Mouse (Mus musculus) lung, adult 18-20 months (tissue): ENCODE measurements around the gene Fshr.
A peak's percentile ranks its signal among the peaks of the same experiment; 100 is the strongest.

Experiments used
- DNase-seq, 2 experiments: peaks; one replicate each; pipeline ENCODE4 v3.0.0; 2022; ENCODE audit warnings: mixed read lengths in 2 of 2

Fshr gene

DNA sequence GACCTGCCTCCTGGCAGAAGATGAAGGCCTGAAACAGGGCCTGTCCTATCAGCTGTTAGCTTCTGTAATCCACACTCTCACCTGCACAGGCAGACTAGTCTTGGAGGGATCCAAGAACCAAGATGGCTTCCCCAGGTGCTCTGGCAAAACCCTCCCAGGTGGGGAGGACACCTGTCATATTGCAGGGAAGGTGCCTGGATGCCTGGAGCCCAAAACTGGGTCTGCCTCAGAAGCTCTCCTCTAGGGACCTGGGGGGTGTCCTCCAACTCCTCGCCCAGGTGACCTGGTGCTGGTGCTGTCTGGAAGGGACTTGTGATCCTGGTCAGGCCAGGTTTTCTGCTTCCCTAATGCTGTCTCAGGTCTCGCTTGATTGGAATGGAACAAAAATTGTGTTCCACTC lies 167.5 kb downstream of the Fshr start:
- no peak for DNase-seq

DNA sequence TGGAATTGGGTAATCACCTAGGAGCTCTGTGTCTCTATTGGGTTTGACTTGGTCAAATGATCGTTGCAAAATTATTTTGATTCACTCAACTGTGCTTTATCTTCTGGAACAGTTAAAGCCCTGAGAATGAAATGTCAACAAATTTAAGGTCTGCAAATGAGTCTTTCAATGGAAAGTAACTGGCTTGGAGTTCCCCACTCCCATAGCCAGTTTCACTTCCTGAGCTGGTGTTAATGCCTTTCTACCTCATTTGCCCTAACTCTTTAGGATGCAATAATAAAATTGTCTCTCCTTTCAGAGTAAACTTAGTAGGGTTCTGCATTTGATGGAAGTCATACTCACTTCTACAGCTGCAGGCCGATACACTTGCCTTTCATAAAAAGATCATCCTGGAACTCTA lies 181.0 kb downstream of the Fshr start:
- no peak for DNase-seq

DNA sequence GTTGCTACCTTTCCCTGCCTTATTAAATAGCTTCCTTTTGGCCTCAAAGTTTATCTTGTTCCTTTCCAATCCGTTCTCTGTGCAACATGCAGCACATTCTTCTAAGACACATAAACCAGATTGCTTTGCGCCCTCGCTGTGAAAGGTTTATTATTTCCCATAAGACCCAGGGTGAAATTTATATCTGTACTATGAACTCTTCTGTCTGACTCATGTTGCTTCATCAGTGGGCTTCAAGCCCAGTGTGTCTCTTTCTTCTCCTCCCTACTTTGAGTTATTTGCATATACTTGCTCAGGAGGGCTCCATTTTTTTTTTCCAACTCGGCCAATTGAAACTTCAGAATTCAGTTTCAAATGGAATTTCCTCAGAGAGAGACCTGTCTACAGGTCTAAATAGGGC lies 183.5 kb downstream of the Fshr start:
- no peak for DNase-seq

DNA sequence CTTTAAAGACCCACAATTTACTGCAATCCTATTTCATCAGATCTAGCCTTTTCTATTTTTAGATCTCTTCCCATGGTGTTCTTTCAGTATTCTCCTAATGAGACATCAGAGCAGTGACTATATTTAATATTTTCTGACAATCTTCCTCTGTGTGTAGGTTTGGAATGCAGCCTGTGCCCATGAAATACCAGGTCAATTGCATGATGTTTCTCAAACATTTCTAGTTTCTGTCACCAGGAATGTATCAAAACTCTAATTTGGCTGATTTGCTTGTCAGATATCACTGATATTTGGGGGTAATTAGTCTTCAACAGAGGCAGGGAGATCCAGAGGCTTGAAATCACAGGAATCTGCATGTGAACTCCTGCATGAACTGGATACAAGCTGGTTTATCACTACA lies 186.8 kb downstream of the Fshr start:
- no peak for DNase-seq

DNA sequence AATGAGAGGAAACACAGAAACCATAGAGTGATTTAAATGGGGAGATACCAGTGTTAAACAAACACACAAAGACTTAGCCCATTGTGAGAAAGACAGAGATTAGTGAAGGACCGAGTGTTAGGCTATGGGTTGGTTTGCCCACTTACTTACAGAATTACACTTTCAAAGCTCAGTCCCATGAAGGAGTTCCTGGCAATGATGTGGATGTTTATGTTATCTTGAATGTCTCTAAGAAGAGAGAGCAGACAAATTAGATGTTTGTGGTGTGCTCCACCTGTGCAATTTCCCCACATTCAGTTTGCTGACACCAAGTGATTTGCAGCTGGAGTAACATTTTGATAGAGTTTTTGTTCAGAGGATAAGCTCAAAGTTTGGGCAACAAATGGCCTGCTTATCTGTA lies 191.4 kb downstream of the Fshr start:
- DNase-seq = no peak

DNA sequence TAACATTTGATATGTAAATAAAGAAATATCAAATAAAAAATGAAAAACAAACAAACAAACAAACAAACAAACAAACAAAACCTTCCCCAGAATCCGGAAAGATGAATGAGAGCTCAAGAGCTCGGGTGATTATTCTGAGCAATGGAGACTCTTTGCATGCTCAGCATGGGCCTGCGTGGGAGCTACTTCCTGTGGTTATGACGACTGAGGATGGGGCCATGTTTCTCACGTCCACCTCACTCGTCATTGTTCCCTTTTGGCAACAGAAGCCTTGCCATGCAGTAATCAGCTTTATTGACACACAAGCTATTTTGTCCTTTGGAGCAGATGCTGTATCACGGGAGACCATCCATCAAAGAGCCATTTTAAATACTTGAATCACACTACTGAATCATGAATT lies 191.8 kb downstream of the Fshr start:
- no peak for DNase-seq

DNA sequence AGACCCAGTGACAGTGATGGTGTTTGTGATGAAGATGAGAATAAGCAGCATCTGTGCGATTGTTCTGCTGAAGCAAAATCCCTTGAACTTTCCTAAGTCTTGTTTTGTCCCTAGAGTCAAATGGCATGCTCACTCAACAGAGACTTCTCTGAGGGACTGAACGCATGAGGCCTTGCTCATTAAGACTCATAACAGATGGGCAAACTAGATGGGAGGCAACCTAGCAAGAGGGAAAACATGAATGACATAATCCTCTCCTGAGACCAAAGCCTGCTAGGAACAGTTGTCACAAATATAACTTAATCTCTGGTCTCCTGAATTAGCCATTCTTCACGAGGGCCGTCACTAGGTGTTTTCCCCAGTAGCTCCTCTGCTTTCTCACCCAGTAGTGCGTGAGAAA lies 194.5 kb downstream of the Fshr start:
- no peak for DNase-seq

DNA sequence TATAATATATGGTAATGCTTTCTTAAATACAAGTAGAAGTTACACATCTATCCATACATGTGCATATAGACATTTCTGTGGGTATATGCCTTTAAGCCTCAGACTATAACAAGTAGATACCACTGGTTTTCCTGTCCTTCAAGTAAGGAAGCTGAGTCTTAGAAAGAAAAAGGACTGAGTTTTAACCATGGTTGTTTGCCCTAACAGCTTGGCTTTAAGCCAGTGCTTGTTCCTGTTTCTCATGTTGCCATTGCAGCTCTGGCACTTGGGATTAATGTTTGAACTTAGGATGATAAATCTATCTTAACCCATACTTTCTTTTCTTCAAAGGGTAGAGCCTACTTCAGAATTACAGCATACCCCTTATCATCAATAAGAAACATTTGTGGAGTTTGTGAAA lies 200.6 kb downstream of the Fshr start:
- no peak for DNase-seq

DNA sequence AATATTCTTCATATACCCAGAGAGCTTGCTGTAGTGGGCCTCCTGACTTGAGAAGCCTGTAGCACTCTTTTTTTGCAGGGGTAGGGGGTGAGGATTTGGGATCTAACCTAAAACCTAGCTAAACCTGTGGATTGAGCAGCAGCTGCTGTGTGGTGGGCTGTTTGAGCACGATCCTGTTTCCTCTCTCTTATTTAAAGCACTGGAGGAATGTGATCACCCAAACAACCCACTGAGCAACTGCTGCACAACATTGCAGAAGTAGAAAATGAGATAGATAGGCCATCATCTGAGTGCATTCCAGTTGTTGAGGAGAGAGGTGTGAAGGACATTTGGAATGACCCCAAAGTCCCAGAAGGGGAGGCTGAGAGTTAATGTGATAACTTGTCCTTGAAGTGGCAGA lies 202.2 kb downstream of the Fshr start:
- no peak for DNase-seq

DNA sequence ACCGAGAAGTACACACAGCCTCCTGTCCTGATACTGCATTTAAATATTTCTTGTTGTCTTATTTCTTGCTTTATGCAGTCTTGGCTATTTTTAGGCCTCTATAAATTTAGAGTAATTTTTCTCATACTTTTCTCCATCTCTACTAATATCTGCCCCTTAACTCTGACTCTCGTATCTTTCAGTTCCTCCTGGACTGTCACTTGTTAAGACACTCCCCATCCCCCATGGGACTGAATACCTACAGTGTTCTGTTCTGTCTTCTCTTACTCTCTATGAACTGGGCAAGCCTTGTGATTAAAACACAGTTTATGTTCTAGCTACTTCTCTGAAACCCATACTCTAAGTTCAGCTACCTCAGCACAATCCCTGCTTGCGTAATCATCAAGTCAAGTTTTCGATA lies 209.2 kb downstream of the Fshr start:
- no peak for DNase-seq

DNA sequence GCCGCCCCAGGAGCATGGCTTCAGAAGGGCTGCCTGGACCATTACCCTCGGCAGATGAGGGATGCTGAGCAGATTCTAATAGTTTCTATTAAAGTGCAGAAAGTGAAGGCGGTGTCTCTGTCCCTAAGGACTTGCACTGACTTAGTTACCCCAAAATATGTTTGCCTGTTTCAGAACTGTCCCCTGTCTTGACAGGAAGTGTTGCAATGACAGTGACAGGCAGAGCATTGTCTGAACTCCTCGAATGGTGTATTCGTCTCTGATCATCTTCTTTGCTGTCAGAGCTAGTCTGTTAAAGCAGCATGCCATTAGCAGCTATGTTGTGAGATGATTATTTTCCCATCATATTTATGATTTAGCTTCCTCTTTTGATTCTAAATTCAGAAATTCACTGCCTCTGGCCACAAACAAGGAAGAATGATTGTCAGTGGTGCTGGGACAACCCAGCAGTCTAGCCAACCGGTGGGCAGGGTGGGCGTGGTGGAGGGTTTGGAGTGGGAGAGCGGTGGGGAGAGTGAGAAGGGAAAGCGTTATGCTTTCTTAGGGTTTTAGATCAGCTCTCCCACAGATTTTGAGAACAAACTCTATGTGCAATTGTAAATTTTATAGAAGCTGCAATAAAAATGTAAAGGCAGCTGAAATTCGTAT lies 219.6 kb downstream of the Fshr start:
- DNase-seq = no peak

DNA sequence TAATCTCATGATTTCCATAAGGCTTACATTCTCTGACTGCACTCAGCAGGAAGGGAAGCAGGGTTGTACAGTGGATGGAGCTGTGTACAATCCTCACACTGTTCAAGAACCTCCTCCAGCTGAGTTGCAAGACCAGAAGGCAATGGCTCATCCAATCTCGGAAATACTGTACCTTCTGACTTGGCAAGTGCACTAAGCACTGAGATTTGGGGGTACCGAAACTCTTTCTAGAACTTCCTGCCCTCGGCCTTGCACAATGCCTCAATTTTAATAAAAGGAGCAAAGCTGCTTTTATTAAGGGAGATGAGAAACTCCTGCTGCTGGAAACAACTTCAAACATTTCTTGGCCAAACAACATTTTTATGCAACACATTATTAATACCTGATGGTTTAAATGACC lies 225.9 kb downstream of the Fshr start:
- no peak for DNase-seq

DNA sequence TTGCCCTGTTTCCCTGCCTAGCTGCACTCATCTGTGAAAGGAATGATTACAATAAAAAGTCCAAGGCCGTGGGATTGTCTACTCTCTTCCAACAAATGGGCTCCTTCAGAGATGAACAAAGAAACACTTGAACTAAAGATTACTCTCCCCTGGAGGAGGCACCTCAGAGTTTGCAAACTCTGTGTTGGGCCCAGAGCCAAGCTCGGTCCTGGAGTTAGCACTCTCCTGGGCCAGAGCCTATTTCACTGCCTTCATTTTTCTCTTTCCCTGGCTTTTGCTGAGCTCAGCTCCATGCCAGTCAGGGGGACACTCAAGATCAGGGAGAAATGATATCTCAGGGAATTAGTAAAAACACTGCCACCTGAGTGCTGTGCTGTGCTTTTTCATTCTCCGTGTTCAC lies 234.4 kb downstream of the Fshr start:
- DNase-seq = no peak

DNA sequence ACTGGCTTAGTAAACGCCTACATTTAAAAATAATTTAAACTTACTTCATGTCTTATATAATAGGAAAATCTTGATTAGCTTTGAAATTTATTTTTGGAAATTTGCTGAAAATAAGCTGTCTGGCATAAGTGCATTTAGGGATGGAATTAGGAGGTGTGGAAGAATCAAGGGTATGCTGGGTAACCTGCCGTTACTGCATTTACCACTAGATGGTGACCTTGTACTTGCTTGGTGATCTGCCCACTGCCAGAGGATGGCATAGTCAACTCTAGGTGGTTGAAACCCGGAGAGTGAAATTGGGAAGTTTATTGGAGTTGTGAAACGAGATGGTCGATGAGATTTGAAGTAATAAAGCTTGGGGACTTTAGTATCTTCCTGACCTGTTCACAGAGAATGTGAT lies 246.5 kb downstream of the Fshr start:
- DNase-seq = peak in 1 of 2 experiments; percentile 3

DNA sequence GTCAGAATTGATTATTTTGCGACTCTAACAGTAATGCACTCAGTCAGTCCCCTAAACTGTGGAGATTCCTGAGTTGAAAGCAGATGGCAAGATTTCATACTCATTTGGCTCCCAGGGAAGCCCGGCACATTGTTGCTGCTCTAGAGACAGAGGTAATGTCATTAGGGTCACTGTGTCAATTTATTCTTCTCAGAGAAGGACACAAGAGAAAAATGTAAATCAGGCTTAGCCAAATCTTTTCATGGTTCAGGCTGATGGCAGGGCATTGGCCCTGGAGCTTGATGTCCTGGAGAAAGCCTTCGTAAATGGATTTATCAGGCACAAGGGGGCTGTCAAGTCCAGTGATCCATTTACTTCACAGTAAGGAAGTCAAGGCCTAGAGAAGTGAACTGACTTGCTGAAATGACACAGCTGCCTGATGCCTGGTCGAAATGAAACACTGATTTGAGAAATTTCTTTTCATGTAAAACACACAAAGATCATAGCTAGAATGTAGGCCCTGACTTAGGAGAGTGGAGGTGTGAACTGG lies 262.3 kb downstream of the Fshr start:
- no peak for DNase-seq

DNA sequence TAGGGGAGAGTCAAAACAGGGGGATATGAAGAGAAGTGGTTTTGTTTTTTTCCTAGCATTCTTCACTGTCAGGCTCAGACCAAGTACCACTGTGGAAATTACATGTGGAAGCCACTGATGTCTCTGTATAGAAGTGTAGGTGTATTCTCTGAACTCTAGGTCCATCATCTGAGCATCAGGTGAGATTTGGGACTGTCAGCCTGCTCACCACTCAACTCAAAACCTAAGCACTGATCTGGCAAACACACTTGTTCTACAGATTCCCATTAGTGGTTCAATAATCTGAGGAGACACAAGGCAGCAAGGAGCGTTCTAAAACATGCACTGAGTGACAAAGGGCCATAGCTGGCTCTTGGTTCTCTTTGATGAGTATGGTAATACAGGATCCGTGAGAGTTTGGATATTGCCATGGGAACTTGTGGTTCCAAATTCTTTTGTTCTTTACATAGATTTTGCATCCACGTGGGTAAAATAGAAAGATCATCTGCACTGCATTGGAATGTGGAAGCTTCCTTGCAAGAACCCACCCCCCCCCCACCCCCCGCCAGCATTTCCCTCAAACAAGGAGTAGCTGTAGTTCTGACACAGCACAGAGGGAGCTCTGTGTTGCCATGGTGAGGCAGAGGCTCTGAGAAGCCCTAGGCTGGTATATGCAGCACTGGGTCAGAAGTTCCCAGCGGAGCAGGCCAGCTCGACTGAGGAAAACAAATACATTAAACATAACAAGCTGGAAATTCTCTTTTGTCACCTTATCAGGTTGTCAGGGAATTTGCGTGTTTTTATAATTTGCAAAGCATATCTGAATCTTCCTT lies 262.9 kb downstream of the Fshr start:
- no peak for DNase-seq

DNA sequence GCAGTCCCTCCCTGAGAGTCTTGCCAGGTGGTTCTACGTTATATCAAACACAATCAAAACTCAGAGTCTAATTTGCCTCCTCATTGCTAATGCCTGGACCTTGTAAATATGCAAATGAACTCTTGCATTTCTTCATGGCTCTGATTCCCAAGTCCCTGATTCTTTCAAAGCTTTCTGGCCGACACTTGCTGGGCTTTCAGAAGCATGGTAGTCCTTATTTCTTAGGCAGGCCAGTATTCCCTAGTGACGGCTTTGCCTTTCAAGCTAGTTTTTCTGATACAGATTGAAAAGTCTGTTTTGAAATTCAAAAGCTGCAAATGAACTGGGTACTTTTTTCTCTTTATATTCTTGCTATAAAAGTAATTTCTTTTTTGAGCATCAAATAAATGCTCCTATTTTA lies 263.5 kb downstream of the Fshr start:
- DNase-seq = no peak
